Mouse (Mus musculus): ENCODE results near the gene Far1.

The Far1 gene

GRCm38 (mm10) chr7:113571121-113571520 lies 57.5 kb downstream of the Far1 start:
- no peak for DNase-seq (ENCODE audit: low read depth, low spot score)

- DNase-seq (ENCODE audit: low read depth, low spot score) = no peak
Measured at GRCm38 (mm10) chr7:113572741-113573140, 59.1 kb downstream of the Far1 start.

GRCm38 (mm10) chr7:113582111-113582510 lies 68.5 kb downstream of the Far1 start:
- DNase-seq (ENCODE audit: low read depth, low spot score) = no peak

- no peak for DNase-seq (ENCODE audit: low read depth, low spot score)
Measured at GRCm38 (mm10) chr7:113589211-113589610, 75.6 kb downstream of the Far1 start.

GRCm38 (mm10) chr7:113590330-113590729 lies 76.7 kb downstream of the Far1 start:
- no peak for DNase-seq (ENCODE audit: low read depth, low spot score)

- no peak for DNase-seq (ENCODE audit: low read depth, low spot score)
Measured at GRCm38 (mm10) chr7:113591084-113591483, 77.5 kb downstream of the Far1 start.

- DNase-seq (ENCODE audit: low read depth, low spot score) = no peak
Measured at GRCm38 (mm10) chr7:113591557-113592354, 78.1 kb downstream of the Far1 start.

GRCm38 (mm10) chr7:113592696-113593095 lies 79.1 kb downstream of the Far1 start:
- DNase-seq (ENCODE audit: low read depth, low spot score) = no peak

- DNase-seq (ENCODE audit: low read depth, low spot score) = peak; percentile 31
Measured at GRCm38 (mm10) chr7:113594363-113594762, 80.7 kb downstream of the Far1 start.

- DNase-seq (ENCODE audit: low read depth, low spot score) = no peak
Measured at GRCm38 (mm10) chr7:113597231-113597630, 83.6 kb downstream of the Far1 start.

- no peak for DNase-seq (ENCODE audit: low read depth, low spot score)
Measured at GRCm38 (mm10) chr7:113601803-113602202, 88.2 kb downstream of the Far1 start.

GRCm38 (mm10) chr7:113607928-113608327 lies 94.3 kb downstream of the Far1 start:
- DNase-seq (ENCODE audit: low read depth, low spot score) = peak; percentile 20

- peak; percentile 28 for DNase-seq (ENCODE audit: low read depth, low spot score)
Measured at GRCm38 (mm10) chr7:113609027-113609705, 95.5 kb downstream of the Far1 start.

GRCm38 (mm10) chr7:113612628-113613027 lies 99.0 kb downstream of the Far1 start:
- DNase-seq (ENCODE audit: low read depth, low spot score) = no peak

- DNase-seq (ENCODE audit: low read depth, low spot score) = no peak
Measured at GRCm38 (mm10) chr7:113614198-113614927, 100.7 kb downstream of the Far1 start.

GRCm38 (mm10) chr7:113619166-113619565 lies 105.5 kb downstream of the Far1 start:
- no peak for DNase-seq (ENCODE audit: low read depth, low spot score)

- no peak for DNase-seq (ENCODE audit: low read depth, low spot score)
Measured at GRCm38 (mm10) chr7:113619768-113620167, 106.1 kb downstream of the Far1 start.
